Mouse (Mus musculus) stomach, postnatal 0 days (tissue): ENCODE measurements around the gene Lrtm1. TPM values are rescaled to one million over a fixed set of nuclear protein-coding genes. Genes with fewer than 3 reads are reported as not detected.

ENCODE experiments used
- ATAC-seq: fragments of 200-750 bp; cut with Nextera tagmentation; 2 replicates; pipeline ENCODE4 v1.8.0; 2017; ENCODE audit not compliant: low FRiP score, low TSS enrichment
- DNase-seq: peaks from one replicate; pipeline ENCODE4 v3.0.0-alpha.2; 2016; ENCODE audit warnings: low spot score
- H3K27ac ChIP-seq: fragments of 300-500 bp; sonication (generic); replicated peaks from 2 replicates; pipeline ENCODE4 v1.5.1; 2014; ENCODE audit warnings: mild to moderate bottlenecking, control low read depth
- H3K27me3 ChIP-seq: fragments of 300-500 bp; sonication (generic); 2 replicates; pipeline ENCODE4 v1.6.1; 2014; ENCODE audit warnings: low read length; ENCODE audit not compliant: control insufficient read depth, insufficient read depth
- H3K36me3 ChIP-seq: fragments of 300-500 bp; sonication (generic); 2 replicates; pipeline ENCODE4 v1.6.1; 2014; ENCODE audit warnings: low read length, mixed read lengths; ENCODE audit not compliant: control insufficient read depth, insufficient read depth
- H3K4me1 ChIP-seq: fragments of 300-500 bp; sonication (generic); replicated peaks from 2 replicates; pipeline ENCODE4 v1.6.1; 2014; ENCODE audit warnings: antibody characterized with exemption; ENCODE audit not compliant: control insufficient read depth, insufficient read depth
- H3K4me2 ChIP-seq: fragments of 300-500 bp; sonication (generic); replicated peaks from 2 replicates; pipeline ENCODE4 v1.6.1; 2014; ENCODE audit warnings: low read depth, mild to moderate bottlenecking, control low read depth, moderate library complexity
- H3K4me3 ChIP-seq: fragments of 300-500 bp; sonication (generic); 2 replicates; pipeline ENCODE4 v1.5.1; 2014; ENCODE audit warnings: low read depth, low read length, control low read depth
- H3K9ac ChIP-seq: fragments of 300-500 bp; sonication (generic); 2 replicates; pipeline ENCODE4 v1.6.1; 2014; ENCODE audit warnings: mild to moderate bottlenecking, low read length, control low read depth, mixed read lengths
- H3K9me3 ChIP-seq: fragments of 300-500 bp; sonication (generic); 2 replicates; pipeline ENCODE4 v1.6.1; 2016; ENCODE audit warnings: low read length; ENCODE audit not compliant: control insufficient read depth
- CTCF ChIP-seq: IDR thresholded peaks from 2 replicates; pipeline ENCODE4 v1.5.1; 2016; ENCODE audit warnings: antibody characterized with exemption, low read depth, mild to moderate bottlenecking, moderate library complexity
- EP300 ChIP-seq: optimal IDR thresholded peaks from 2 replicates; pipeline ENCODE3; 2016; ENCODE audit warnings: antibody characterized with exemption
- WGBS: fragments of 180-500 bp; shearing (Covaris S2); extraction: QIAGEN DNeasy Blood & Tissue Kit; methylation state at CpG from one replicate; pipeline ENCODE4 v1.1.7; 2014; 5-methylcytosine and 5-hydroxymethylcytosine counted together
- polyA plus RNA-seq: library from polyadenylated mRNA; unstranded; fragments of >200 nt; fragmentation: Nextera tagmentation; extraction: Ambion mirVana; gene quantifications from 2 replicates; pipeline ENCODE4 v1.2.1, GENCODE M21; 2015

The Lrtm1 gene
- polyA plus RNA-seq, 1 experiment from 2014 or later = not detected

DNA sequence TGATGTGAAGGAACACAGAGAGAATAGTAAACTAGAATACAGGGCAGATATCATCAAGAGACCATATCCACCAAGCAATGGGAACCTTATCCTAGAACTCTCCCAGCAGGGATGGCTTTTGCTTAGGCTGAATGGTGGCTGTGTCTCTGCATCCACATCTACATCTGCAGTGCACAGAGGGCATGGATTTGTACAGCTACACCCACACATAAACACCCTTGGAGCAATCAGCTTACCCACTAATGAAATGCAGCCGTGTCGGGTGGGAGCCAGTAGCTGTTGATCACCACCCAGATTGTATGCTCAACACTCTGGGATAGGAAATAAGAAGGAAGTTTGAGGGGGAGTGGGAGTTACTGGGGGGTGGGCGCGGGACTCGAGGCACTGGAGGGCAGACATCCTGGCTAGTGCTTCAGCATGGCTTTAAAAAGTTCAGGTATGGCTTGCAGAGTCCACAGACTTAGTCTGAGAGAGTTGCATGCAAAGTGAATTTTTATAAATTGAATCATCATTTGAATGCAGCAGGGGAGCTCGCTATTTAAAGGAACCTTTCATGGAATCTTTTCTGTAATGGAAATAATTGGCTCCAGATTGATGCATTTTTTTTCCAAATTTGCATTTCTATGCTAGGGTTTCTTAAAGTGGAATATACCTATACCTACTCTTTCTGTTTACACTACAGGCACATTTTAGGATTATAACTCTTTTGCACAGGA, 10.5 kb downstream of the Lrtm1 start:
- WGBS = 81% methylated on average over 6 of the region's 6 CpGs
- Histone ChIP-seq H3K4me2 (no peak overlapping the region), H3K27ac (no peak overlapping the region), H3K9ac (no peak overlapping the region), H3K9me3 (no peaks in the 10 kb centered on the region), H3K36me3 (no peaks in the 10 kb centered on the region), H3K27me3 (no peaks in the 10 kb centered on the region), H3K4me1 (no peaks in the 10 kb centered on the region), H3K4me3 (no peak overlapping the region)
- TF ChIP-seq EP300 = no peak
- TF ChIP-seq CTCF = no peak
- no peak for DNase-seq
- no peak for ATAC-seq

- 85% methylated on average over 2 of the region's 2 CpGs for WGBS
- Histone ChIP-seq H3K36me3 (no peaks in the 10 kb centered on the region), H3K4me2 (no peak overlapping the region), H3K27ac (no peak overlapping the region), H3K4me3 (no peak overlapping the region), H3K4me1 (no peaks in the 10 kb centered on the region), H3K27me3 (no peaks in the 10 kb centered on the region), H3K9ac (no peak overlapping the region), H3K9me3 (no peaks in the 10 kb centered on the region)
- TF ChIP-seq EP300 (no peak), CTCF (no peak)
- no peak for DNase-seq
- ATAC-seq = no peak
Measured at GRCm38 (mm10) chr14:29029107-29029469, 11.1 kb downstream of the Lrtm1 start.

DNA sequence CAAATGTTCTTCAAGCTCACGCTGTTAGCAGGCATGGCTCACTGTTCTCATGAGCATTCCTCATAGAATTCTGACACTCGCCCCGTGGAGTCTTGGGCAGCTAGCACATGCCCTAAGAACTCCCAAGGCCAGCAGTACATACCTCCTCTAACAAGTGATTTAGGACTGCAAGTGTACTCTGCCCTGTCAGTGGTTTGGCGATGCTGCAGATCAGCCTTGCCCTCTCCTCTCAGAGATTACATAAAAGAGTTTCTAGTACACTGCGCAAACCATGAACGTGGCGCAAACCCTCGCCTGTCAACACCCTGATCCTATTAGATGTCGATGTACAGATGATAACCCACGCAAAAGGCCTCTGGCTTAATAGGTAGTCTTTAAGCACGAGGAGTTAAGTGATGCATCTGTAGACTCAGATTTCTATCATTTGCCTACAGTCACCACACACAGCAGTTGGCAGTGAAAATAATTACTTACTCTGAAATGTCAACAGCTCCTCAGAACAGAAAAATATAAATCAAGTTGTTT, 11.9 kb downstream of the Lrtm1 start:
- Histone ChIP-seq H3K27me3 (no peaks in the 10 kb centered on the region), H3K36me3 (no peaks in the 10 kb centered on the region), H3K27ac (no peak overlapping the region), H3K4me1 (no peaks in the 10 kb centered on the region), H3K9ac (no peak overlapping the region), H3K9me3 (no peaks in the 10 kb centered on the region), H3K4me2 (no peak overlapping the region), H3K4me3 (no peak overlapping the region)
- no peak for TF ChIP-seq EP300
- no peak for TF ChIP-seq CTCF
- WGBS = 79% methylated on average over 11 of the region's 11 CpGs
- no peak for DNase-seq
- no peak for ATAC-seq

GRCm38 (mm10) chr14:29030519-29030918, 12.5 kb downstream of the Lrtm1 start:
- Histone ChIP-seq H3K27ac (no peak overlapping the region), H3K9me3 (no peaks in the 10 kb centered on the region), H3K4me2 (no peak overlapping the region), H3K4me1 (no peaks in the 10 kb centered on the region), H3K27me3 (no peaks in the 10 kb centered on the region), H3K36me3 (no peaks in the 10 kb centered on the region), H3K4me3 (no peak overlapping the region), H3K9ac (no peak overlapping the region)
- 72% methylated on average over 9 of the region's 9 CpGs for WGBS
- DNase-seq = no peak
- ATAC-seq = no peak
- TF ChIP-seq EP300 (no peak), CTCF (no peak)

GRCm38 (mm10) chr14:29031858-29032395, 13.9 kb downstream of the Lrtm1 start:
- no peaks in the 10 kb centered on the region for H3K27me3 ChIP-seq
- H3K4me2 ChIP-seq = no peak overlapping the region
- H3K27ac ChIP-seq = no peak overlapping the region
- DNase-seq = no peak
- 68% methylated on average over 1 of the region's 1 CpGs for WGBS
- no peaks in the 10 kb centered on the region for H3K36me3 ChIP-seq
- H3K4me1 ChIP-seq = no peaks in the 10 kb centered on the region
- TF ChIP-seq EP300 (no peak), CTCF (no peak)
- no peak overlapping the region for H3K4me3 ChIP-seq
- no peak for ATAC-seq
- H3K9ac ChIP-seq = no peak overlapping the region
- H3K9me3 ChIP-seq = no peaks in the 10 kb centered on the region

DNA sequence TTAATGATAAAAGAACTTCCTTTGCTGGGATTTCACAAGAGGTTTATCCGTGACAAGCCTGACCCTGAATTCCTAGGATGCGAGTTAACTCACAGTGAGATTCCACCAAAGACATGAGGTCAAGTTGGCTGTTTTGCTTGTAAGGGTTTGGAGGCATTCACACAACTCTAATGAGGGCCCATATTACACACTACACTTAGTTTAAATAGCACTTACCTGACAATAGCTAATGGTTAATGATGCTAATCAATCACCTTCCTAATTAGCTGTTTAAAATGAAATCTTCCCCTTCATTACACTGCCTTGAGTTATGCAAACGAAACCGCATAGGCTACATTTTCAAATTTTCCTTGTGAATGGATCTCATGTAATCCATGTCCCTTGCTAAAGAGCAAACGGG, 20.2 kb downstream of the Lrtm1 start:
- DNase-seq = no peak
- no peaks in the 10 kb centered on the region for H3K4me1 ChIP-seq
- H3K9me3 ChIP-seq = no peaks in the 10 kb centered on the region
- WGBS = 73% methylated on average over 5 of the region's 5 CpGs
- H3K4me2 ChIP-seq = no peak overlapping the region
- no peak for TF ChIP-seq CTCF
- ATAC-seq = no peak
- no peaks in the 10 kb centered on the region for H3K36me3 ChIP-seq
- no peak overlapping the region for H3K27ac ChIP-seq
- no peak overlapping the region for H3K4me3 ChIP-seq
- no peak overlapping the region for H3K9ac ChIP-seq
- H3K27me3 ChIP-seq = no peaks in the 10 kb centered on the region
